In the genomic region with DNA sequence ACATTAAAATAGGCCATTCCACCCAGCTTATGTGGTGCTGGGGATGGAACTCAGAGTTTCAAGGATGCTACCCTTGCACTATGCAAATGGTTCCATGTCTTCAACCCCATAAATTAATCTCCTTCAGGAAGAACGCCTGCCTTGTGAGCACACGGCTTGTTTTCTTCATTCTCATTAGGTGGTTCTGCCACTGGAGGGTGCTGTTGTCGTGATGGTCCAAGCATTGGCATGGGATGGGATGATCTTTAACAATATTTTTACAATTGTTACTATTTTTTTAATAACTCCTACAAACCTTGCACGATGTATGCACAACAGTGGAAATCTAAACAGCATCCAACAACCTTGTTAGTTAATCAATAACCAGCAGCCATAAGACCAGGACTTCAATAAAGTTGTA, we compare ENCODE assay signal across 8 mouse cellular contexts.
A peak's percentile ranks its signal among the peaks of the same experiment; 100 is the strongest.
DNase-seq lines count a peak whose midpoint lies in the region; ATAC-seq and TF ChIP-seq lines count a peak whose summit lies in the region.
"Had no signal": no experiment of that assay in that cellular context is flagged by ENCODE, and none has a peak within 500 bp of the region (broad histone marks: within the 10 kb centered on the region; RNA-seq: fewer than 3 reads in every experiment).

No protein-coding gene starts in this region.

- no peak for ATAC-seq in stomach, postnatal 0 days (ENCODE audit: low FRiP score, low TSS enrichment)

- no peak for TF ChIP-seq POLR2A in spleen, adult 2 months (IDR thresholded peaks at IDR 0.05; ENCODE audit: low read depth, low read length)
- TF ChIP-seq POLR2A in thymus, adult 2 months (IDR thresholded peaks at IDR 0.05; ENCODE audit: control insufficient read depth, extremely low read depth, insufficient read depth, low read length, poor library complexity): no peak

- H3K27ac ChIP-seq in heart, embryonic 10.5 days: no peak overlapping the region
- no peak overlapping the region for H3K27ac ChIP-seq in spleen, adult 2 months (ENCODE audit: insufficient read depth, low read length)
- no peak overlapping the region for H3K27ac ChIP-seq in stomach, postnatal 0 days (replicated peaks)
- H3K27ac ChIP-seq in thymus, adult 2 months (ENCODE audit: control insufficient read depth, insufficient read depth, low read length): no peak overlapping the region

- no peak overlapping the region for H3K4me3 ChIP-seq in heart, embryonic 10.5 days
- no peak overlapping the region for H3K4me3 ChIP-seq in spleen, adult 2 months (ENCODE audit: extremely low read depth, insufficient read depth, insufficient read length)
- no peak overlapping the region for H3K4me3 ChIP-seq in stomach, postnatal 0 days (ENCODE audit: low read depth, low read length)
- H3K4me3 ChIP-seq in thymus, adult 2 months (ENCODE audit: control insufficient read depth, insufficient read depth, low read length): no peak overlapping the region

- H3K36me3 ChIP-seq in heart, embryonic 10.5 days: no peaks in the 10 kb centered on the region
- H3K36me3 ChIP-seq in spleen, adult 2 months (ENCODE audit: control insufficient read depth, insufficient read depth, low read length): no peaks in the 10 kb centered on the region
- no peaks in the 10 kb centered on the region for H3K36me3 ChIP-seq in stomach, postnatal 0 days (ENCODE audit: control insufficient read depth, insufficient read depth, low read length)
- H3K36me3 ChIP-seq in thymus, adult 2 months (ENCODE audit: control insufficient read depth, insufficient read depth, low read length): no peaks in the 10 kb centered on the region

- H3K4me1 ChIP-seq in heart, embryonic 10.5 days: no peaks in the 10 kb centered on the region
- no peaks in the 10 kb centered on the region for H3K4me1 ChIP-seq in spleen, adult 2 months (ENCODE audit: control insufficient read depth, insufficient read depth, insufficient read length)
- no peaks in the 10 kb centered on the region for H3K4me1 ChIP-seq in stomach, postnatal 0 days (replicated peaks; ENCODE audit: control insufficient read depth, insufficient read depth)
- no peaks in the 10 kb centered on the region for H3K4me1 ChIP-seq in thymus, adult 2 months (replicated peaks; ENCODE audit: control insufficient read depth, insufficient read depth, low read length)

- H3K4me2 ChIP-seq in stomach, postnatal 0 days (replicated peaks; ENCODE audit: low read depth): no peak overlapping the region

- TF ChIP-seq EP300 in stomach, postnatal 0 days (optimal IDR thresholded peaks at IDR 0.05): no peak

- WGBS in heart, embryonic 10.5 days: 45% methylated on average over 4 of the region's 4 CpGs
- WGBS in spleen, adult 2 months: 30% methylated on average over 4 of the region's 4 CpGs
- WGBS in stomach, postnatal 0 days: 48% methylated on average over 4 of the region's 4 CpGs
- 32% methylated on average over 4 of the region's 4 CpGs for WGBS in thymus, adult 2 months

- peak; percentile 45; the same call in 1 of the 2 replicates for TF ChIP-seq CTCF in spleen, adult 2 months (IDR thresholded peaks at IDR 0.05; ENCODE audit: extremely low read depth, insufficient read depth, insufficient read length, insufficient replicate concordance)
- TF ChIP-seq CTCF in stomach, postnatal 0 days (IDR thresholded peaks at IDR 0.05; ENCODE audit: low read depth): peak; percentile 43
- no peak for TF ChIP-seq CTCF in thymus, adult 2 months (IDR thresholded peaks at IDR 0.05; ENCODE audit: borderline replicate concordance, control insufficient read depth, extremely low read depth, insufficient read depth, low read length, poor library complexity)

- H3K27me3 ChIP-seq in heart, embryonic 10.5 days (ENCODE audit: insufficient read depth, poor library complexity, severe bottlenecking): no peaks in the 10 kb centered on the region
- H3K27me3 ChIP-seq in spleen, adult 2 months (ENCODE audit: control insufficient read depth, insufficient read depth, low read length): no peaks in the 10 kb centered on the region
- H3K27me3 ChIP-seq in stomach, postnatal 0 days (ENCODE audit: control insufficient read depth, insufficient read depth, low read length): no peaks in the 10 kb centered on the region
- H3K27me3 ChIP-seq in thymus, adult 2 months (ENCODE audit: control insufficient read depth, insufficient read depth, low read length): no peaks in the 10 kb centered on the region

- no peak overlapping the region for H3K9ac ChIP-seq in stomach, postnatal 0 days (ENCODE audit: low read length)

- peak; percentile 43 for DNase-seq in heart, postnatal 4 days
- no peak for DNase-seq in heart, embryonic 10.5 days (ENCODE audit: low spot score)
- peak in 1 of 2 experiments; percentile 45 for DNase-seq in spleen, adult 2 months (ENCODE audit: low read depth in 1 of 2, low spot score in 2 of 2)
- DNase-seq in spleen, adult 12 weeks (ENCODE audit: low spot score): no peak
- DNase-seq in frontal cortex, postnatal 25 days (ENCODE audit: low spot score in 2 of 2): peak; percentile 11
- no peak for DNase-seq in stomach, postnatal 0 days (ENCODE audit: low spot score)
- no peak for DNase-seq in thymus, adult 2 months
- DNase-seq: gastrocnemius, postnatal 36 days had no signal

- no peaks in the 10 kb centered on the region for H3K9me3 ChIP-seq in heart, embryonic 10.5 days
- no peaks in the 10 kb centered on the region for H3K9me3 ChIP-seq in stomach, postnatal 0 days (ENCODE audit: control insufficient read depth, low read length)

Comparison
In these comparisons a context has a peak if more than half of its experiments do, and no peak if none do; other contexts are left out.
1. DNase-seq: peak in heart, postnatal 4 days (single experiment) and frontal cortex, postnatal 25 days (2 of 2); none in heart, embryonic 10.5 days (single experiment), spleen, adult 12 weeks (single experiment), stomach, postnatal 0 days (single experiment) and thymus, adult 2 months (single experiment).